Mouse (Mus musculus) neutrophil, adult 83 days (primary cell): ENCODE measurements around the gene Ccl27a. TPM values are rescaled to one million over a fixed set of nuclear protein-coding genes. Genes with fewer than 3 reads are reported as not detected.

Source experiments
- total RNA-seq, 2 experiments: library from RNA; stranded (reverse); gene quantifications; one replicate each; pipeline ENCODE4 v1.2.4; 2023

The Ccl27a gene
- total RNA-seq = 1 to 10 TPM; 3.2 to 5.2 TPM

DNA sequence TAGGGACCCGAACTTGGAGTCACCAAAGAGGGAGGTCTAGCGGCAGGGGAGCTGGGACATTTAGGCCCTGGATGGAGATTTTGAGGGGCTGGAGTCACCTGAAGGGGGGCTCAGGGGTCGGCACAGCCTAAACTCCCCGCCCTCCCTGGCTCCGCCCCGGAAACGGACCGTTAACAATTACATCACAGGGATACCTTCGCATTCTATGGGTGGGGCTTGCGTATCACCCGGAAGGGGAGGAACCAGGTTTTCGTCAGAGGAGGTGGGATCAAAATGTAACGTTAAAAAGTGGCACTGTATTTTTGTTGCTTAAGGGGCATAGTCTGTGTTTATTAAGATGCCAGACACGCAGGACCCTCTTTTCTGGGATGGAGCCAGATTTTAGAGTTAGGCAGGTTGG lies at the start of gene Ccl27a:
Gene Ccl27a, minus strand, starts transcription at position 246 of the 400 bp plus-strand sequence.

DNA sequence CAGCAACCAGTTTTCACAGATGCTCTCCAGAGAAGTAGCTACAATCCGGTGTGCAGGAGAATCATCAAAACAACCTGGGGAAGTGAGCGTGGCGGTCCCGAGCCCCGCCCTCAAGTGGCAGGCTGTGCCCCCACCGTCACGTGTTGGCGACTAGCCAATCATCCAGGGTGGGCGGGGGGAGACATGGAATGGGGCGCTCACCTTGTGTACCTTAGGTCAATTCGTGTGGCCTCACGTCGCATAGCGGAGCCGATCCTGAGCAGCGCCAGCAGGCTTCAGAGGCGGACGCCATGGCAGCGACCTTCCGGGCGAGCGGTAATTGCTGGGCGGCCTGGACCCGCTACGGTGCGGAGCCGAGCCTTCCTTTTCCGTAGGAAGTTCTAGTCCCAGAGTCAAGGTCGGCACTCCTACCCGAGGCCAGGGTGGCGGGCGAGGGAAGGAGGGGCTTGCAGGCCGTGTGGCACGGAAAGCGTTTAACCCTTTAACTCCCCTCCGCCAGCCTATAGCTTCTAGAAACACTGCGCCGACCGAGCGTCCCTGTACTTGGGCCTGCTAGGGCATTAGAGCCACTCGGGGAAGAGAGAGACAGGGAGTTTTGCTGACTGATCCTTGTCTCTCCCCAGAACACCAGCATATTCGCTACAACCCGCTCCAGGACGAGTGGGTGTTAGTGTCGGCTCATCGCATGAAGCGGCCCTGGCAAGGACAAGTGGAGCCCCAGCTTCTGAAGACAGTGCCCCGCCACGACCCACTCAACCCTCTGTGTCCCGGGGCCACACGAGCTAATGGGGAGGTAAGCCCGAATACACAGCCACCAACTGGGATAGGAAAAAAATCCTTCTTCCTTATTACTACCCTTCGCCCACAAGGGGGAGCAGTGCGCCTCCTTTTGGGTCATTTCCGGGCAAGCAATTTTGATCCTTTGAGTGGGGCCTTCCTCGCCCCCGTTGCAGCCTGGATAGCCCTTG lies 18.4 kb downstream of the Ccl27a start, which contains the start of gene Sigmar1:
Gene Sigmar1, minus strand, starts transcription at position 820 of the 968 bp plus-strand sequence.

DNA sequence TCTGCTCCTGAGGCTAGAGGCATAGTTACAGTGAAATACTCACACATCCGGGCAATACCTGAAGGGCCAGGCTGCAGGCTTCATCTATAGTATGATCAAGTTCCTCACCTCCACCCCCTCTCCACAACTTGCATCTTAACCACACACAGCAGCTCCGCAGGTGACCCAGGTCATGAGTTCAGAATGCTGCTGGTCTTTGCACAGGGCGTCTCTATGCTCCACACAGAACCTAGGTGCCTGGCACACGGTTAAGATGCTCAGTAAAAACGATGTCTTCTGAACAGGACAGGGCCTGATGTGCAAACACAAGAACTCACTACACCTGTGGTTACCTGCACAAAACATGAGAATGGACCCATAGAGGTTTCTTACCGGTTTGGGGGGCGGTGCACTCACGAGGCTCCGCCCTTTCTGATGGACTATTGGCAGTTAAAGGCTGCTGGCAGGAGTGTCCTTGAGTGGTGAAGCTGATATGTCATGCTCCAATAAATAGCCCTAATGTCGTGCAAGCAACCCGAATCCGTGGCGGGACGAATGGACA lies 19.2 kb downstream of the Ccl27a start, which contains the start of gene Galt:
Gene Galt, plus strand, starts transcription at position 432 of the 541 bp plus-strand sequence.

DNA sequence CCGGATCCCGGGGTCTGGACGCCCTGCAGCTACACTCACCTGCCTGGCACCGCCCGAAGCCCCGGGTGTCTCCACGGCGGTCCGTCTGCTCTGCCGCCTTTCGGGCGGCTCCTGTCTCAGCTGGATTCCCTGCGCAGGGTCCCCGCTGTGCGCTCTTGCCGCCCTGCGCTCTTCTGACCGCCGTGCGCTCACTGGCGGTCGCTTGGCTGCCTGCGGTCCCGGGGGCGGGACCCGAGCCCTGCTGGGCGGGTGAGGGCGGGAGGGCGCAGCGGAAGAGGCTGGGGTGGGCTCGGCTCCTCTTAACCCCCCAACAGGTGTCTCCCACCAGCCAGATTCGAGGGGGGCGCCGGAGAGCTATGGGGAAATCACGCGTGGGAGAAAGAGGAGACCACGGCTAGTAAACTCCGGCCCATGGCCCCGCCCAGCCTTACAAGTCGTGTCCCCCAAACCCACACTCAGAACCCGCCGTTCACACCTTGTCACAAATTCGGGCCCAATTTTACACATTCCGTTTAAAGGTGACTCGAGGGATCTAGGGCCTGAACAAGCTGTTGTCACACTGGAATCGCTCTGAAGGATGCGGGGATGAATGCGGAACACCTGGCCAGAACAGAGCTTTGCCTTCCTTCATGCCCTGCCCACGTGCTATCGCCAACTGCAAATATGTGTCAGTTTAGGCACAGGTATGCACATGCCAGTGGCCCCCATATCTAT lies 42.8 kb downstream of the Ccl27a start, which contains the start of gene Arid3c:
Gene Arid3c, minus strand, starts transcription at position 91 of the 714 bp plus-strand sequence.

DNA sequence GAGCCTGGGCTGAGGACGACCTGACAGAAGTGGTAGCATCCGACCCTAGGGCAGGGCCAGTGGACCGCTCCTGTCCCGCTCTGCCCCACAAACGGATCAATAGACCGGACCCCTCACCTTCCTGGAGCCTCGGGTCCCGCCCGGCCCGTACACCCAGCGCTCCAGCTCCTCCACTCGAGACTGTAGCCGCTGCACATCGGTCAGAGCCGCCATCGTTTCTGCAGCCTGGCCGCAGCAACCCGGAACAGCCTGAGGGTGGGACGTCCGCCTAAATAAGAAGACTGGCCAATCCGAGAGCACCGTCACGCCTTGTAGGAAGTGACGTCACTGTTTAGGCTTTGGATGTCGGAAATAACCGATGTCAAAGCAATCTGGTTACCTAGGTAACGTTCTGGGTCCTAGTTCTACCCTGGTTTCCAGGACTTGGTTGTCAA lies 51.1 kb downstream of the Ccl27a start, which contains the start of gene Dctn3:
Gene Dctn3, minus strand, starts transcription at position 253 of the 434 bp plus-strand sequence.

Other genes starting within 250 kb of the Ccl27a start
- gene Fam219a, start 204.7 kb downstream of the Ccl27a start, total RNA-seq = 10 to 100 TPM; 17.3 to 21.2 TPM
- not detected for gene Dnaic1, start 204.5 kb downstream of the Ccl27a start, total RNA-seq
- not detected for gene Enho, start 133.9 kb downstream of the Ccl27a start, total RNA-seq
- not detected for gene Cntfr, start 77.2 kb downstream of the Ccl27a start, total RNA-seq
- 10 to 100 TPM in 1 of 2 experiments, 1 to 10 TPM in 1; 5.9 to 10.2 TPM for gene Il11ra1, start 74.3 kb downstream of the Ccl27a start, total RNA-seq
- 10 to 100 TPM; 16.5 to 18.3 TPM for gene Rpp25l, start 60.7 kb downstream of the Ccl27a start, total RNA-seq
- 10 to 100 TPM; 63.4 to 85.0 TPM for gene Dctn3, start 51.1 kb downstream of the Ccl27a start, total RNA-seq
- under 1 TPM in 1 of 2 experiments, not detected in 1; 0.31 TPM for gene Arid3c, start 43.1 kb downstream of the Ccl27a start, total RNA-seq
- gene Galt, start 19.0 kb downstream of the Ccl27a start, total RNA-seq = 10 to 100 TPM; 22.7 to 27.3 TPM
- 10 to 100 TPM; 17.9 to 18.5 TPM for gene Sigmar1, start 18.1 kb downstream of the Ccl27a start, total RNA-seq
- not detected for gene Gm21541, start 129.4 kb upstream of the Ccl27a start, total RNA-seq
- gene Gm20878, start 167.3 kb upstream of the Ccl27a start, total RNA-seq = 1 to 10 TPM; 1.8 to 3.3 TPM
- under 1 TPM in 1 of 2 experiments, not detected in 1; 0.24 TPM for gene Fam205a4, start 191.8 kb upstream of the Ccl27a start, total RNA-seq